ENCODE assay signal across 19 mouse cellular contexts in genomic region chr17:63967091-63967490, GRCm38 (mm10).
DNase-seq lines count a peak whose midpoint lies in the region; ATAC-seq lines count a peak whose summit lies in the region.
"Had no signal": no experiment of that assay in that cellular context is flagged by ENCODE, and none has a peak within 500 bp of the region (broad histone marks: within the 10 kb centered on the region; RNA-seq: fewer than 3 reads in every experiment).

No protein-coding gene starts in this region.

- 93% methylated on average over 3 of the region's 3 CpGs for WGBS in midbrain, embryonic 13.5 days
- WGBS in midbrain, embryonic 11.5 days = 95% methylated on average over 3 of the region's 3 CpGs

- no peaks in the 10 kb centered on the region for H3K9me3 ChIP-seq in midbrain, embryonic 13.5 days
- H3K9me3 ChIP-seq in midbrain, embryonic 11.5 days (ENCODE audit: control insufficient read depth, low read length) = no peaks in the 10 kb centered on the region
- H3K9me3 ChIP-seq: embryonic facial prominence, embryonic 10.5 days; forebrain, embryonic 13.5 days; heart, embryonic 15.5 days; hindbrain, embryonic 15.5 days had no signal

- H3K27me3 ChIP-seq in midbrain, embryonic 13.5 days = no peaks in the 10 kb centered on the region
- H3K27me3 ChIP-seq in midbrain, embryonic 11.5 days (ENCODE audit: control insufficient read depth, insufficient read depth, low read length) = no peaks in the 10 kb centered on the region
- H3K27me3 ChIP-seq: forebrain, embryonic 13.5 days; heart, embryonic 15.5 days; hindbrain, embryonic 15.5 days; Patski had no signal

- H3K27ac ChIP-seq in midbrain, embryonic 13.5 days = 0 out of 2 replicates have a peak overlapping the region, but pooled peaks have one; percentile 4
- no peak overlapping the region for H3K27ac ChIP-seq in midbrain, embryonic 11.5 days (ENCODE audit: low read depth, low read length)
- H3K27ac ChIP-seq: embryonic facial prominence, embryonic 10.5 days; forebrain, embryonic 13.5 days; heart, embryonic 15.5 days; hindbrain, embryonic 15.5 days had no signal

- H3K9ac ChIP-seq in midbrain, embryonic 13.5 days (replicated peaks) = no peak overlapping the region
- H3K9ac ChIP-seq in midbrain, embryonic 11.5 days (ENCODE audit: low read length) = no peak overlapping the region
- H3K9ac ChIP-seq: forebrain, embryonic 13.5 days; forebrain, postnatal 0 days; heart, embryonic 15.5 days; hindbrain, embryonic 15.5 days had no signal

- no peaks in the 10 kb centered on the region for H3K36me3 ChIP-seq in midbrain, embryonic 13.5 days
- no peaks in the 10 kb centered on the region for H3K36me3 ChIP-seq in midbrain, embryonic 11.5 days (ENCODE audit: control insufficient read depth, insufficient read depth, low read length)
- H3K36me3 ChIP-seq: embryonic facial prominence, embryonic 10.5 days; heart, embryonic 15.5 days; hindbrain, embryonic 15.5 days had no signal

- H3K4me3 ChIP-seq in midbrain, embryonic 13.5 days (replicated peaks) = no peak overlapping the region
- H3K4me3 ChIP-seq in midbrain, embryonic 11.5 days (ENCODE audit: low read depth, low read length) = no peak overlapping the region
- H3K4me3 ChIP-seq: embryonic facial prominence, embryonic 10.5 days; forebrain, embryonic 13.5 days; heart, embryonic 15.5 days; hindbrain, embryonic 15.5 days had no signal

- no peak for ATAC-seq in midbrain, embryonic 13.5 days
- no peak for ATAC-seq in midbrain, embryonic 11.5 days (ENCODE audit: low FRiP score)
- ATAC-seq: activated CD4-positive, CD25-positive, alpha-beta regulatory T cell, adult 4 months; forebrain, embryonic 13.5 days; forebrain, postnatal 0 days; Patski had no signal

- H3K4me1 ChIP-seq in midbrain, embryonic 13.5 days (replicated peaks) = peaks cover 12% of the 10 kb centered on the region
- H3K4me1 ChIP-seq in midbrain, embryonic 11.5 days (ENCODE audit: control insufficient read depth, insufficient read depth, low read length) = no peaks in the 10 kb centered on the region; the same call in 1 of the 2 replicates
- H3K4me1 ChIP-seq: forebrain, embryonic 13.5 days had no signal

- DNase-seq in cerebellum, adult 9-10 months = peak; percentile 51
- no peak for DNase-seq in cerebellum, postnatal 25 days
- no peak for DNase-seq in midbrain, embryonic 11.5 days (ENCODE audit: low spot score, missing footprints)
- DNase-seq in retina, embryonic 14.5 days (ENCODE audit: low spot score) = peak; percentile 37
- no peak for DNase-seq in retina, postnatal 1 day
- DNase-seq in left cerebral cortex, adult 18-20 months (ENCODE audit: low spot score in 2 of 2) = no peak
- DNase-seq: adrenal gland, postnatal 14 days; cerebellum, postnatal 14 days; forebrain, postnatal 0 days; gastrocnemius, postnatal 36 days; heart, adult 11 months; heart, postnatal 14 days had no signal

- no peak overlapping the region for H3K4me2 ChIP-seq in midbrain, embryonic 13.5 days (replicated peaks)
- H3K4me2 ChIP-seq in midbrain, embryonic 11.5 days = no peak overlapping the region
- H3K4me2 ChIP-seq: forebrain, embryonic 13.5 days; heart, embryonic 15.5 days; hindbrain, embryonic 15.5 days had no signal

Comparison
In these comparisons a context has a peak if more than half of its experiments do, and no peak if none do; other contexts are left out.
1. DNase-seq: peak in cerebellum, adult 9-10 months (single experiment) and retina, embryonic 14.5 days (single experiment); none in cerebellum, postnatal 25 days (0 of 2), midbrain, embryonic 11.5 days (single experiment), retina, postnatal 1 day (single experiment) and left cerebral cortex, adult 18-20 months (0 of 2).